Mouse (Mus musculus) neural tube, embryonic 15.5 days (tissue): Measurements from ENCODE around the gene Kcnh2. TPM values are rescaled to one million over a fixed set of nuclear protein-coding genes. Genes with fewer than 3 reads are reported as not detected.

Source experiments
- ATAC-seq: fragments of 200-750 bp; cut with Nextera tagmentation; 2 replicates; pipeline ENCODE4 v1.8.0; 2017; ENCODE audit warnings: mild to moderate bottlenecking, moderate TSS enrichment, moderate library complexity; ENCODE audit not compliant: low FRiP score
- H3K27ac ChIP-seq: fragments of 300-500 bp; sonication (generic); replicated peaks from 2 replicates; pipeline ENCODE4 v1.5.1; 2015; ENCODE audit warnings: mild to moderate bottlenecking, inconsistent platforms
- H3K27me3 ChIP-seq: fragments of 300-500 bp; sonication (generic); replicated peaks from 2 replicates; pipeline ENCODE4 v1.6.1; 2015; ENCODE audit warnings: inconsistent platforms
- H3K36me3 ChIP-seq: fragments of 300-500 bp; sonication (generic); 2 replicates; pipeline ENCODE4 v1.6.1; 2015; ENCODE audit warnings: inconsistent platforms
- H3K4me1 ChIP-seq: fragments of 300-500 bp; sonication (generic); 2 replicates; pipeline ENCODE4 v1.6.1; 2015; ENCODE audit warnings: inconsistent platforms
- H3K4me2 ChIP-seq: fragments of 300-500 bp; sonication (generic); 2 replicates; pipeline ENCODE4 v1.6.1; 2015; ENCODE audit warnings: inconsistent platforms, mild to moderate bottlenecking, moderate library complexity
- H3K4me3 ChIP-seq: fragments of 300-500 bp; sonication (generic); replicated peaks from 2 replicates; pipeline ENCODE4 v1.5.1; 2015; ENCODE audit warnings: mild to moderate bottlenecking, inconsistent platforms
- H3K9ac ChIP-seq: fragments of 300-500 bp; sonication (generic); replicated peaks from 2 replicates; pipeline ENCODE4 v1.6.1; 2015; ENCODE audit warnings: mild to moderate bottlenecking, inconsistent platforms
- H3K9me3 ChIP-seq: fragments of 300-500 bp; sonication (generic); replicated peaks from 2 replicates; pipeline ENCODE4 v1.6.1; 2016; ENCODE audit warnings: inconsistent platforms
- WGBS: fragments of 180-500 bp; shearing (Covaris S2); methylation state at CpG from one replicate; pipeline ENCODE4 v1.1.7; 2015; ENCODE audit warnings: mixed read lengths; 5-methylcytosine and 5-hydroxymethylcytosine counted together
- polyA plus RNA-seq: library from polyadenylated mRNA; unstranded; fragments of >200 nt; fragmentation: Nextera tagmentation; extraction: Ambion mirVana; gene quantifications from 2 replicates; pipeline ENCODE4 v1.2.1, GENCODE M21; 2015

Gene Kcnh2
- polyA plus RNA-seq, 1 experiment from 2014 or later, result 18.2 TPM

- Histone ChIP-seq H3K4me3 (no peak overlapping the region), H3K4me1 (peaks cover 37% of the 10 kb centered on the region), H3K4me2 (peak overlapping the region; percentile 41; the same call in 1 of the 2 replicates), H3K9me3 (no peaks in the 10 kb centered on the region), H3K36me3 (peaks cover 6% of the 10 kb centered on the region; the same call in 1 of the 2 replicates), H3K27me3 (no peaks in the 10 kb centered on the region), H3K9ac (no peak overlapping the region), H3K27ac (peak overlapping the region; percentile 86)
- ATAC-seq, result no peak
Measured at GRCm38 (mm10) chr5:24343379-24343778, 8.0 kb downstream of the Kcnh2 start.

GRCm38 (mm10) chr5:24342966-24343365 is 8.4 kb downstream of the Kcnh2 start:
- peaks cover 6% of the 10 kb centered on the region; the same call in 1 of the 2 replicates for H3K36me3 ChIP-seq
- H3K4me2 ChIP-seq, result no peak overlapping the region
- no peak overlapping the region for H3K27ac ChIP-seq
- no peak for ATAC-seq
- H3K9ac ChIP-seq, result no peak overlapping the region
- H3K27me3 ChIP-seq, result no peaks in the 10 kb centered on the region
- H3K4me1 ChIP-seq, result peaks cover 33% of the 10 kb centered on the region
- no peaks in the 10 kb centered on the region for H3K9me3 ChIP-seq
- 62% methylated on average over 8 of the region's 8 CpGs for WGBS
- H3K4me3 ChIP-seq, result no peak overlapping the region

- Histone ChIP-seq H3K27ac (no peak overlapping the region), H3K36me3 (peaks cover 6% of the 10 kb centered on the region; the same call in 1 of the 2 replicates), H3K27me3 (no peaks in the 10 kb centered on the region), H3K4me3 (no peak overlapping the region), H3K9ac (no peak overlapping the region), H3K9me3 (no peaks in the 10 kb centered on the region), H3K4me2 (no peak overlapping the region), H3K4me1 (peaks cover 30% of the 10 kb centered on the region)
- ATAC-seq, result no peak
- 85% methylated on average over 14 of the region's 14 CpGs for WGBS
Measured at GRCm38 (mm10) chr5:24342205-24342963, 9.0 kb downstream of the Kcnh2 start.

GRCm38 (mm10) chr5:24337821-24338220 is 13.6 kb downstream of the Kcnh2 start:
- ATAC-seq, result no peak
- 74% methylated on average over 2 of the region's 2 CpGs for WGBS
- no peak overlapping the region for H3K27ac ChIP-seq
- peaks cover 2% of the 10 kb centered on the region; the same call in 1 of the 2 replicates for H3K36me3 ChIP-seq
- no peaks in the 10 kb centered on the region for H3K9me3 ChIP-seq
- no peak overlapping the region for H3K9ac ChIP-seq
- no peak overlapping the region for H3K4me2 ChIP-seq
- H3K4me3 ChIP-seq, result no peak overlapping the region
- peaks cover 23% of the 10 kb centered on the region for H3K4me1 ChIP-seq
- no peaks in the 10 kb centered on the region for H3K27me3 ChIP-seq

GRCm38 (mm10) chr5:24337366-24337765 is 14.0 kb downstream of the Kcnh2 start:
- H3K36me3 ChIP-seq, result peaks cover 7% of the 10 kb centered on the region
- H3K9me3 ChIP-seq, result no peaks in the 10 kb centered on the region
- no peak overlapping the region for H3K27ac ChIP-seq
- ATAC-seq, result no peak
- H3K9ac ChIP-seq, result no peak overlapping the region
- no peak overlapping the region for H3K4me3 ChIP-seq
- H3K4me1 ChIP-seq, result peaks cover 21% of the 10 kb centered on the region
- H3K4me2 ChIP-seq, result no peak overlapping the region
- no peaks in the 10 kb centered on the region for H3K27me3 ChIP-seq
- 52% methylated on average over 9 of the region's 9 CpGs for WGBS

- Histone ChIP-seq H3K27me3 (no peaks in the 10 kb centered on the region), H3K9me3 (no peaks in the 10 kb centered on the region), H3K9ac (no peak overlapping the region), H3K4me3 (no peak overlapping the region), H3K4me1 (peaks cover 21% of the 10 kb centered on the region), H3K36me3 (peaks cover 20% of the 10 kb centered on the region), H3K27ac (no peak overlapping the region), H3K4me2 (no peak overlapping the region)
- WGBS, result 8% methylated on average over 3 of the region's 3 CpGs
- ATAC-seq, result peak; percentile 79; the same call in 1 of the 2 replicates
Measured at GRCm38 (mm10) chr5:24335888-24336511, 15.4 kb downstream of the Kcnh2 start.

- Histone ChIP-seq H3K27me3 (no peaks in the 10 kb centered on the region), H3K9ac (no peak overlapping the region), H3K9me3 (no peaks in the 10 kb centered on the region), H3K27ac (no peak overlapping the region), H3K36me3 (peaks cover 21% of the 10 kb centered on the region), H3K4me3 (no peak overlapping the region), H3K4me1 (peaks cover 28% of the 10 kb centered on the region), H3K4me2 (no peak overlapping the region)
- 37% methylated on average over 3 of the region's 3 CpGs for WGBS
- ATAC-seq, result no peak
Measured at GRCm38 (mm10) chr5:24334749-24335148, 16.7 kb downstream of the Kcnh2 start.

GRCm38 (mm10) chr5:24332401-24332800 is 19.0 kb downstream of the Kcnh2 start:
- 86% methylated on average over 4 of the region's 4 CpGs for WGBS
- H3K4me2 ChIP-seq, result no peak overlapping the region
- H3K27me3 ChIP-seq, result no peaks in the 10 kb centered on the region
- H3K9me3 ChIP-seq, result no peaks in the 10 kb centered on the region
- peaks cover 21% of the 10 kb centered on the region for H3K36me3 ChIP-seq
- peaks cover 49% of the 10 kb centered on the region for H3K4me1 ChIP-seq
- no peak overlapping the region for H3K27ac ChIP-seq
- H3K9ac ChIP-seq, result no peak overlapping the region
- no peak for ATAC-seq
- H3K4me3 ChIP-seq, result no peak overlapping the region

- no peaks in the 10 kb centered on the region for H3K27me3 ChIP-seq
- ATAC-seq, result peak; percentile 16
- WGBS, result 24% methylated on average over 5 of the region's 5 CpGs
- H3K27ac ChIP-seq, result peak overlapping the region; percentile 80
- no peak overlapping the region for H3K9ac ChIP-seq
- 0 out of 2 replicates have a peak overlapping the region, but pooled peaks have one; percentile 20 for H3K4me3 ChIP-seq
- peaks cover 36% of the 10 kb centered on the region for H3K4me1 ChIP-seq
- H3K36me3 ChIP-seq, result peaks cover 36% of the 10 kb centered on the region
- H3K4me2 ChIP-seq, result peak overlapping the region; percentile 56
- H3K9me3 ChIP-seq, result no peaks in the 10 kb centered on the region
Measured at GRCm38 (mm10) chr5:24329965-24330298, 21.5 kb downstream of the Kcnh2 start.

- H3K27me3 ChIP-seq, result no peaks in the 10 kb centered on the region
- WGBS, result 4% methylated on average over 26 of the region's 27 CpGs
Measured at GRCm38 (mm10) chr5:24329212-24329964, 22.0 kb downstream of the Kcnh2 start.

GRCm38 (mm10) chr5:24328813-24329211 is 22.6 kb downstream of the Kcnh2 start:
- Histone ChIP-seq H3K27ac (peak overlapping the region; percentile 80), H3K36me3 (peaks cover 47% of the 10 kb centered on the region), H3K9me3 (no peaks in the 10 kb centered on the region), H3K27me3 (no peaks in the 10 kb centered on the region), H3K4me2 (peak overlapping the region; percentile 56), H3K4me3 (peak overlapping the region; percentile 20; the same call in 1 of the 2 replicates), H3K4me1 (peaks cover 32% of the 10 kb centered on the region), H3K9ac (peak overlapping the region; percentile 31)
- 51% methylated on average over 6 of the region's 6 CpGs for WGBS
- ATAC-seq, result peak; percentile 10

More at GRCm38 (mm10) chr5:24329212-24329964, 22.0 kb downstream of the Kcnh2 start:
- Histone ChIP-seq H3K27ac (peak overlapping the region; percentile 80), H3K4me1 (peaks cover 32% of the 10 kb centered on the region), H3K4me2 (peak overlapping the region; percentile 56), H3K9me3 (no peaks in the 10 kb centered on the region), H3K4me3 (peak overlapping the region; percentile 20), H3K9ac (peak overlapping the region; percentile 31), H3K36me3 (peaks cover 41% of the 10 kb centered on the region)
- ATAC-seq, result peak; percentile 83
